Mouse (Mus musculus) macrophage (primary cell): ENCODE data around the gene Pde4d. TPM values are rescaled to one million over a fixed set of nuclear protein-coding genes. Genes with fewer than 3 reads are reported as not detected.

Experiments
- H3K27ac ChIP-seq: fragments of 350-480 bp; formaldehyde crosslinking; 2 replicates; pipeline ENCODE4 v1.9.0; 2021
- H3K36me3 ChIP-seq: fragments of 350-480 bp; formaldehyde crosslinking; 2 replicates; pipeline ENCODE4 v1.9.0; 2021; ENCODE audit errors: inconsistent target
- H3K4me3 ChIP-seq: fragments of 350-480 bp; formaldehyde crosslinking; 2 replicates; pipeline ENCODE4 v1.9.0; 2021; ENCODE audit errors: inconsistent target
- H3K79me2 ChIP-seq: fragments of 350-480 bp; formaldehyde crosslinking; 2 replicates; pipeline ENCODE4 v1.9.0; 2021; ENCODE audit errors: inconsistent target
- WGBS: methylation state at CpG from one replicate; pipeline ENCODE4 v1.1.7; 2026; ENCODE audit warnings: inconsistent platforms; ENCODE audit not compliant: missing documents; 5-methylcytosine and 5-hydroxymethylcytosine counted together
- polyA plus RNA-seq: library from polyadenylated mRNA; stranded (reverse); fragments of 250-400 nt; gene quantifications from 3 replicates; pipeline ENCODE4 v1.2.4, GENCODE M21; 2018; ENCODE audit warnings: inconsistent platforms

Pde4d gene
- polyA plus RNA-seq, 1 experiment from 2014 or later = 0.82 TPM

GRCm38 (mm10) chr13:109171688-109172087, 721.9 kb downstream of the Pde4d start:
- H3K36me3 ChIP-seq = no peaks in the 10 kb centered on the region
- no peak overlapping the region for H3K4me3 ChIP-seq
- no peaks in the 10 kb centered on the region for H3K79me2 ChIP-seq
- H3K27ac ChIP-seq = no peak overlapping the region
- 20% methylated on average over 7 of the region's 7 CpGs for WGBS

GRCm38 (mm10) chr13:109175281-109175680, 725.5 kb downstream of the Pde4d start:
- no peak overlapping the region for H3K4me3 ChIP-seq
- no peaks in the 10 kb centered on the region for H3K36me3 ChIP-seq
- 88% methylated on average over 6 of the region's 6 CpGs for WGBS
- no peaks in the 10 kb centered on the region for H3K79me2 ChIP-seq
- H3K27ac ChIP-seq = no peak overlapping the region

GRCm38 (mm10) chr13:109175852-109176621, 726.3 kb downstream of the Pde4d start:
- no peak overlapping the region for H3K27ac ChIP-seq
- WGBS = 93% methylated on average over 11 of the region's 11 CpGs
- no peaks in the 10 kb centered on the region for H3K36me3 ChIP-seq
- no peak overlapping the region for H3K4me3 ChIP-seq
- no peaks in the 10 kb centered on the region for H3K79me2 ChIP-seq

- WGBS = 91% methylated on average over 6 of the region's 6 CpGs
- Histone ChIP-seq H3K36me3 (no peaks in the 10 kb centered on the region), H3K4me3 (no peak overlapping the region), H3K27ac (no peak overlapping the region), H3K79me2 (no peaks in the 10 kb centered on the region)
Observed at GRCm38 (mm10) chr13:109181363-109181762, 731.6 kb downstream of the Pde4d start.

GRCm38 (mm10) chr13:109190652-109191051, 740.9 kb downstream of the Pde4d start:
- Histone ChIP-seq H3K36me3 (no peaks in the 10 kb centered on the region), H3K27ac (no peak overlapping the region), H3K4me3 (no peak overlapping the region), H3K79me2 (no peaks in the 10 kb centered on the region)
- 30% methylated on average over 2 of the region's 4 CpGs for WGBS

- Histone ChIP-seq H3K36me3 (no peaks in the 10 kb centered on the region), H3K4me3 (no peak overlapping the region)
- WGBS = 86% methylated on average over 4 of the region's 4 CpGs
Observed at GRCm38 (mm10) chr13:109191176-109191575, 741.4 kb downstream of the Pde4d start.

GRCm38 (mm10) chr13:109205541-109205940, 755.8 kb downstream of the Pde4d start:
- no peak overlapping the region for H3K4me3 ChIP-seq

More at GRCm38 (mm10) chr13:109191176-109191575, 741.4 kb downstream of the Pde4d start:
- Histone ChIP-seq H3K79me2 (no peaks in the 10 kb centered on the region), H3K27ac (no peak overlapping the region)

GRCm38 (mm10) chr13:109208607-109209006, 758.9 kb downstream of the Pde4d start:
- Histone ChIP-seq H3K36me3 (no peaks in the 10 kb centered on the region), H3K27ac (no peak overlapping the region), H3K79me2 (no peaks in the 10 kb centered on the region), H3K4me3 (no peak overlapping the region)
- 94% methylated on average over 15 of the region's 16 CpGs for WGBS

More at GRCm38 (mm10) chr13:109205541-109205940, 755.8 kb downstream of the Pde4d start:
- no peak overlapping the region for H3K27ac ChIP-seq
- H3K79me2 ChIP-seq = no peaks in the 10 kb centered on the region
- WGBS = 32% methylated on average over 9 of the region's 9 CpGs
- H3K36me3 ChIP-seq = no peaks in the 10 kb centered on the region

- Histone ChIP-seq H3K27ac (no peak overlapping the region), H3K36me3 (no peaks in the 10 kb centered on the region), H3K4me3 (no peak overlapping the region), H3K79me2 (no peaks in the 10 kb centered on the region)
- WGBS = 31% methylated on average over 6 of the region's 6 CpGs
Observed at GRCm38 (mm10) chr13:109209413-109209812, 759.7 kb downstream of the Pde4d start.

GRCm38 (mm10) chr13:109210403-109210802, 760.7 kb downstream of the Pde4d start:
- Histone ChIP-seq H3K79me2 (no peaks in the 10 kb centered on the region), H3K36me3 (no peaks in the 10 kb centered on the region), H3K4me3 (no peak overlapping the region), H3K27ac (no peak overlapping the region)
- 6% methylated on average over 4 of the region's 4 CpGs for WGBS

- 43% methylated on average over 8 of the region's 8 CpGs for WGBS
- Histone ChIP-seq H3K4me3 (peak overlapping the region; percentile 24; the same call in 1 of the 2 replicates), H3K36me3 (no peaks in the 10 kb centered on the region), H3K79me2 (no peaks in the 10 kb centered on the region), H3K27ac (no peak overlapping the region)
Observed at GRCm38 (mm10) chr13:109211471-109211870, 761.7 kb downstream of the Pde4d start.

GRCm38 (mm10) chr13:109211941-109212487, 762.3 kb downstream of the Pde4d start:
- Histone ChIP-seq H3K79me2 (no peaks in the 10 kb centered on the region), H3K36me3 (no peaks in the 10 kb centered on the region), H3K27ac (no peak overlapping the region), H3K4me3 (peak overlapping the region; percentile 24)
- 21% methylated on average over 13 of the region's 16 CpGs for WGBS

GRCm38 (mm10) chr13:109212788-109213473, 763.2 kb downstream of the Pde4d start:
- peak overlapping the region; percentile 4; the same call in 1 of the 2 replicates for H3K4me3 ChIP-seq
- WGBS = 17% methylated on average over 12 of the region's 13 CpGs
- no peaks in the 10 kb centered on the region for H3K79me2 ChIP-seq
- no peaks in the 10 kb centered on the region for H3K36me3 ChIP-seq
- no peak overlapping the region for H3K27ac ChIP-seq

GRCm38 (mm10) chr13:109219019-109219725, 769.4 kb downstream of the Pde4d start:
- WGBS = 82% methylated on average over 8 of the region's 8 CpGs

More at GRCm38 (mm10) chr13:109219019-109219725, 769.4 kb downstream of the Pde4d start:
- Histone ChIP-seq H3K79me2 (no peaks in the 10 kb centered on the region), H3K27ac (no peak overlapping the region), H3K36me3 (no peaks in the 10 kb centered on the region), H3K4me3 (no peak overlapping the region)
